8 mouse cellular contexts compared by ENCODE assay signal in genomic region chr1:82282992-82283611, GRCm38 (mm10). TPM values are rescaled to one million over a fixed set of nuclear protein-coding genes. Genes with fewer than 3 reads are reported as not detected.
DNase-seq lines count a peak whose midpoint lies in the region; ATAC-seq and TF ChIP-seq lines count a peak whose summit lies in the region.

No protein-coding gene starts in this region.

- no peaks in the 10 kb centered on the region; the same call in 1 of the 2 replicates for H3K36me3 ChIP-seq in hindbrain, postnatal 0 days (ENCODE audit: insufficient read depth, low read length)
- no peaks in the 10 kb centered on the region for H3K36me3 ChIP-seq in megakaryocyte, embryonic 14.5 days (replicated peaks; ENCODE audit: low read length)

- H3K27ac ChIP-seq in gastrocnemius, adult 2 months = peak overlapping the region; percentile 96
- H3K27ac ChIP-seq in hindbrain, postnatal 0 days = peak overlapping the region; percentile 92

- H3K4me3 ChIP-seq in gastrocnemius, adult 2 months = peak overlapping the region; percentile 82
- H3K4me3 ChIP-seq in hindbrain, postnatal 0 days (ENCODE audit: low read length) = peak overlapping the region; percentile 84
- peak overlapping the region; percentile 90 for H3K4me3 ChIP-seq in megakaryocyte, embryonic 14.5 days (replicated peaks)

- intact Hi-C loops in gastrocnemius, adult 2 months (cut with DNase I) = no loop called here

- peak; percentile 90 for DNase-seq in adipocyte (ENCODE audit: low spot score)
- DNase-seq in gastrocnemius, adult 2 months = peak; percentile 95
- peak; percentile 96 for DNase-seq in hindbrain, postnatal 0 days (ENCODE audit: low spot score)
- DNase-seq in left cerebral cortex, adult 9 months (ENCODE audit: low spot score in 2 of 2) = peak; percentile 69 to 86
- DNase-seq in right cerebral cortex, adult 2 months (ENCODE audit: low spot score in 2 of 2) = peak; percentile 83 to 84
- peak; percentile 52 for DNase-seq in urinary bladder, postnatal 10 days (ENCODE audit: low spot score)

- ATAC-seq in common myeloid progenitor, adult 5-6 weeks (replicated peaks; ENCODE audit: low read depth, poor library complexity, severe bottlenecking) = peak; percentile 96
- ATAC-seq in hindbrain, postnatal 0 days = peak; percentile 99

- no peaks in the 10 kb centered on the region for H3K27me3 ChIP-seq in hindbrain, postnatal 0 days (ENCODE audit: insufficient read depth, low read length)
- H3K27me3 ChIP-seq in megakaryocyte, embryonic 14.5 days (replicated peaks) = peaks cover 39% of the 10 kb centered on the region

- peaks cover 19% of the 10 kb centered on the region for H3K4me1 ChIP-seq in hindbrain, postnatal 0 days (ENCODE audit: insufficient read depth, low read length)
- H3K4me1 ChIP-seq in megakaryocyte, embryonic 14.5 days = peaks cover 10% of the 10 kb centered on the region

- H3K4me2 ChIP-seq in hindbrain, postnatal 0 days (ENCODE audit: low read depth, low read length) = peak overlapping the region; percentile 77

- WGBS in hindbrain, postnatal 0 days = under 1% methylated on average over 33 of the region's 35 CpGs

- no peaks in the 10 kb centered on the region for H3K9me3 ChIP-seq in hindbrain, postnatal 0 days (ENCODE audit: low read length)
- H3K9me3 ChIP-seq in megakaryocyte, embryonic 14.5 days = peaks cover 4% of the 10 kb centered on the region; the same call in 1 of the 2 replicates

- no peak for TF ChIP-seq CTCF in gastrocnemius, adult 2 months (IDR thresholded peaks at IDR 0.05)
- no peak for TF ChIP-seq CTCF in hindbrain, postnatal 0 days (IDR thresholded peaks at IDR 0.05; ENCODE audit: low read depth)

- H3K9ac ChIP-seq in hindbrain, postnatal 0 days (replicated peaks; ENCODE audit: low read length) = peak overlapping the region; percentile 53

RNA-seq across cellular contexts. Expression of gene Irs1, which starts 8.1 kb away (rescaled TPM):
- not detected in 2 replicates for total RNA-seq in common myeloid progenitor, adult 5-6 weeks (2017)
- total RNA-seq in gastrocnemius, adult 2 months (2021) = 10 to 100 TPM; 73.9 to 90.0 TPM
- 66.7 and 67.2 TPM in 2 replicates for total RNA-seq in hindbrain, postnatal 0 days (2014; rRNA removed)
- polyA plus RNA-seq in hindbrain, postnatal 0 days (2015; fragmentation: Nextera tagmentation; extraction: Ambion mirVana) = 5.9 and 6.3 TPM in 2 replicates
- polyA plus RNA-seq in megakaryocyte, embryonic 14.5 days (2012; ENCODE audit: insufficient read depth, low replicate concordance) = 0.35 TPM in 1 of 2 replicates, not detected in the other

RNA-seq across cellular contexts. Expression of gene Rhbdd1, which starts 33.1 kb away (rescaled TPM):
- total RNA-seq in common myeloid progenitor, adult 5-6 weeks (2017) = 14.4 and 15.8 TPM in 2 replicates
- total RNA-seq in gastrocnemius, adult 2 months (2021) = 1 to 10 TPM; 8.4 to 8.5 TPM
- 3.8 and 5.1 TPM in 2 replicates for total RNA-seq in hindbrain, postnatal 0 days (2014; rRNA removed)
- polyA plus RNA-seq in hindbrain, postnatal 0 days (2015; fragmentation: Nextera tagmentation; extraction: Ambion mirVana) = 2.7 and 3.2 TPM in 2 replicates
- 1.2 TPM in 1 of 2 replicates, not detected in the other for polyA plus RNA-seq in megakaryocyte, embryonic 14.5 days (2012; ENCODE audit: insufficient read depth, low replicate concordance)

RNA-seq across cellular contexts. Expression of gene Gm9747, which starts 50.2 kb away (rescaled TPM):
- not detected in 2 replicates for total RNA-seq in common myeloid progenitor, adult 5-6 weeks (2017)
- total RNA-seq in gastrocnemius, adult 2 months (2021) = not detected
- not detected in 2 replicates for total RNA-seq in hindbrain, postnatal 0 days (2014; rRNA removed)
- 17.5 and 17.7 TPM in 2 replicates for polyA plus RNA-seq in hindbrain, postnatal 0 days (2015; fragmentation: Nextera tagmentation; extraction: Ambion mirVana)
- polyA plus RNA-seq in megakaryocyte, embryonic 14.5 days (2012; ENCODE audit: insufficient read depth, low replicate concordance) = not detected in 2 replicates

Comparison
In these comparisons a context has a peak if more than half of its experiments do, and no peak if none do; other contexts are left out.
1. Peak in every context shown above with its lines: DNase-seq, ATAC-seq, H3K4me3 ChIP-seq and H3K27ac ChIP-seq.
2. RNA of gene Irs1, which starts 8.1 kb away (total RNA-seq): 73.9 to 90.0 TPM in gastrocnemius, adult 2 months and 66.7 to 67.2 TPM in hindbrain, postnatal 0 days; not detected in common myeloid progenitor, adult 5-6 weeks; every median in the first group is over 10 times any median in the second.